In genomic region chr6:48404071-48404470, GRCm38 (mm10) we compare ENCODE assay signal across 29 mouse cellular contexts. TPM values are rescaled to one million over a fixed set of nuclear protein-coding genes. Genes with fewer than 3 reads are reported as not detected.
"Had no signal": no experiment of that assay in that cellular context is flagged by ENCODE, and none has a peak within 500 bp of the region (broad histone marks: within the 10 kb centered on the region; RNA-seq: fewer than 3 reads in every experiment).

No protein-coding gene starts in this region.

- H3K9ac ChIP-seq: heart, embryonic 13.5 days; heart, embryonic 15.5 days; hindbrain, embryonic 12.5 days; hindbrain, embryonic 14.5 days; kidney, embryonic 15.5 days; limb, embryonic 12.5 days; liver, embryonic 13.5 days; liver, embryonic 15.5 days had no signal

- ATAC-seq: hindbrain, embryonic 16.5 days; inflammation-experienced regulatory T-cells, adult 6 months; intestine, embryonic 16.5 days had no signal

- H3K27me3 ChIP-seq: heart, embryonic 13.5 days; heart, embryonic 15.5 days; hindbrain, embryonic 12.5 days; kidney, embryonic 15.5 days; limb, embryonic 12.5 days; liver, embryonic 13.5 days; liver, embryonic 15.5 days had no signal

- H3K4me1 ChIP-seq: hindbrain, embryonic 10.5 days; hindbrain, embryonic 12.5 days; kidney, embryonic 15.5 days; liver, embryonic 13.5 days; liver, embryonic 15.5 days had no signal

- H3K4me3 ChIP-seq: heart, embryonic 13.5 days; heart, embryonic 15.5 days; hindbrain, embryonic 10.5 days; hindbrain, embryonic 12.5 days; kidney, embryonic 15.5 days; limb, embryonic 12.5 days; liver, embryonic 13.5 days; liver, embryonic 15.5 days had no signal

- H3K9me3 ChIP-seq: heart, embryonic 13.5 days; heart, embryonic 15.5 days; hindbrain, embryonic 10.5 days; hindbrain, embryonic 12.5 days; kidney, embryonic 15.5 days; limb, embryonic 12.5 days; liver, embryonic 13.5 days; liver, embryonic 15.5 days had no signal

- DNase-seq: gastrocnemius, postnatal 14 days; gastrocnemius, postnatal 36 days; heart, postnatal 14 days; heart, postnatal 4 days; kidney, adult 11 months; kidney, adult 2 months; kidney, adult 9 months; kidney, postnatal 14 days; kidney, postnatal 36 days; layer of hippocampus, adult 9-11 months; layer of hippocampus, postnatal 36 days; left cerebral cortex, postnatal 4 days; liver; liver, embryonic 13.5 days had no signal

- H3K27ac ChIP-seq: heart, embryonic 13.5 days; heart, embryonic 15.5 days; hindbrain, embryonic 10.5 days; hindbrain, embryonic 12.5 days; hindbrain, embryonic 14.5 days; kidney, embryonic 15.5 days; kidney, postnatal 0 days; limb, embryonic 12.5 days; liver, embryonic 13.5 days; liver, embryonic 15.5 days had no signal

- H3K4me2 ChIP-seq: heart, embryonic 11.5 days; heart, embryonic 13.5 days; heart, embryonic 15.5 days; hindbrain, embryonic 12.5 days; hindbrain, embryonic 14.5 days; kidney, embryonic 15.5 days; limb, embryonic 12.5 days; liver, embryonic 11.5 days; liver, embryonic 13.5 days; liver, embryonic 15.5 days had no signal

RNA-seq across cellular contexts. Expression of gene Sspo, which starts 44.0 kb away (rescaled TPM):
- total RNA-seq: granulocyte monocyte progenitor cell, adult 5-6 weeks had no signal
